8 mouse cellular contexts compared by ENCODE assay signal in the genomic region with DNA sequence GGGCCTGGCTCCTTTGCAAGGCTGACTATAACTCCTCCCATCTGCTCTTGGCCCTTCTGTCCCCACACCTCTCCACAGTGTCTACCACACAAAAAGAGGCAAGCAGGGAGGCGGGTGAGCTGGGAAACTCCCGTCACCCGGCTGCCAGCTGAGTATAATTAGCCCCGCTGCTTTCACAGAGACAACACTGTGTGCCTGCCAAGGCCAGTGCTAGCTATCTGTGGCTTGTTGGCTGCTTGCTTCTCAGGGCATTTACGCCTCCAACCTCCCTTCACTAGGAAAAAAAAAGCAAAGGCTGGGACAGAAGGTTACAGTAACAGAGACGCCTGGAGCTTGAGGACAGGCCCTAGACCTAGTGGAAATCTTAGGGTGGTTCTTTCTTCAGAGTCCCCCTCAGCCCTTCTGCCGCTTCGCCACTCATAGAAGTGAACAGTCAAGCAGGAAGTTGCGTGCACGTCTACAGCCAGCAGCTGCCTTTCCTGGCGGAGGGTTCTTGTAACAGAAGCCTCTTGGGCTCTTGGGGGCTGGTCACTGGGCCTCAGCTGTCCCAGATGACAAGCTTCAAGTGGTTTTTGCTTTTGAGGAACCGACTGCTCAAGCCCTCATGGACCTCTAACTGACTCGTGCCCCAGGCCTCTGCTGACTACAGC. TPM values are rescaled to one million over a fixed set of nuclear protein-coding genes. Genes with fewer than 3 reads are reported as not detected.
A peak's percentile ranks its signal among the peaks of the same experiment; 100 is the strongest.
DNase-seq lines count a peak whose midpoint lies in the region; ATAC-seq and TF ChIP-seq lines count a peak whose summit lies in the region.

No protein-coding gene starts in this region.

- peak overlapping the region; percentile 14; the same call in 1 of the 2 replicates for H3K9ac ChIP-seq in ES-E14 (ENCODE audit: insufficient read depth, low read depth, low read length, poor library complexity, severe bottlenecking)
- H3K9ac ChIP-seq in hindbrain, embryonic 13.5 days: peak overlapping the region; percentile 31; the same call in 1 of the 2 replicates

- in situ Hi-C loops in ES-E14 (cut with MboI; ENCODE audit: low sequenced_read_pairs in 2 of 2, unreplicated experiment in 2 of 2): no loop called here

- peak; percentile 91 for ATAC-seq in hindbrain, embryonic 13.5 days (ENCODE audit: low FRiP score)

- H3K4me2 ChIP-seq in hindbrain, embryonic 13.5 days: 0 out of 2 replicates have a peak overlapping the region, but pooled peaks have one; percentile 1

- DNase-seq in ES-E14 (ENCODE audit: low read depth, low spot score): no peak
- DNase-seq in cerebellum, postnatal 10 days: peak; percentile 84 to 91
- DNase-seq in frontal cortex, postnatal 25 days (ENCODE audit: low spot score in 2 of 2): peak; percentile 65 to 72
- peak; percentile 49 to 51 for DNase-seq in layer of hippocampus, postnatal 25 days (ENCODE audit: extremely low spot score in 1 of 2, low spot score in 1 of 2)
- peak; percentile 90 for DNase-seq in lung, postnatal 10 days
- DNase-seq in ovary, postnatal 14 days (ENCODE audit: low spot score): peak; percentile 63
- peak; percentile 69 to 70 for DNase-seq in thymus, postnatal 10 days (ENCODE audit: low spot score in 2 of 2)

- no peaks in the 10 kb centered on the region for H3K9me3 ChIP-seq in ES-E14 (ENCODE audit: control insufficient read depth, insufficient read depth, low read depth, low read length)
- H3K9me3 ChIP-seq in hindbrain, embryonic 13.5 days: no peaks in the 10 kb centered on the region

- H3K27me3 ChIP-seq in hindbrain, embryonic 13.5 days: no peaks in the 10 kb centered on the region

- no peaks in the 10 kb centered on the region for H3K36me3 ChIP-seq in ES-E14 (ENCODE audit: control insufficient read depth, insufficient read depth, low read length, poor library complexity, severe bottlenecking)
- H3K36me3 ChIP-seq in hindbrain, embryonic 13.5 days: no peaks in the 10 kb centered on the region

- H3K27ac ChIP-seq in ES-E14 (ENCODE audit: insufficient read depth, low read depth, low read length, poor library complexity, severe bottlenecking): no peak overlapping the region
- H3K27ac ChIP-seq in hindbrain, embryonic 13.5 days: peak overlapping the region; percentile 88

- WGBS in hindbrain, embryonic 13.5 days: 24% methylated on average over 13 of the region's 13 CpGs

- peak overlapping the region in 1 of 2 experiments; percentile 46; a peak in 2 of 4 replicates for H3K4me3 ChIP-seq in ES-E14 (ENCODE audit: insufficient read depth in 1 of 2, low read depth in 1 of 2, low read length in 2 of 2, poor library complexity in 1 of 2, severe bottlenecking in 1 of 2)
- H3K4me3 ChIP-seq in hindbrain, embryonic 13.5 days: no peak overlapping the region

- peaks cover 9 to 26% of the 10 kb centered on the region in 2 experiments; a peak in 3 of 4 replicates for H3K4me1 ChIP-seq in ES-E14 (ENCODE audit: control insufficient read depth in 2 of 2, insufficient read depth in 2 of 2, low read length in 2 of 2, poor library complexity in 1 of 2)
- H3K4me1 ChIP-seq in hindbrain, embryonic 13.5 days (replicated peaks): peaks cover 32% of the 10 kb centered on the region

TF ChIP-seq in ES-E14, 5 proteins besides CTCF, POLR2A, EP300 and RAD21:
- TF ChIP-seq MAFK (IDR thresholded peaks at IDR 0.05; ENCODE audit: insufficient read depth, low read depth, low read length) (no peak), ZC3H11A (IDR thresholded peaks at IDR 0.05; ENCODE audit: borderline replicate concordance, low read depth, low read length) (no peak), ZNF384 (IDR thresholded peaks at IDR 0.05; ENCODE audit: low read depth, low read length) (no peak), CHD2 (IDR thresholded peaks at IDR 0.05; ENCODE audit: low read depth, low read length) (no peak), HCFC1 (IDR thresholded peaks at IDR 0.05; ENCODE audit: borderline replicate concordance, insufficient read depth, low read length) (no peak)

RNA-seq across cellular contexts. Expression of a gene that starts 45.6 kb away (rescaled TPM):
- 30.6 and 34.7 TPM in 2 replicates for total RNA-seq in ES-E14 (2012; rRNA removed)
- 55.3 and 60.7 TPM in 2 replicates for polyA plus RNA-seq in hindbrain, embryonic 13.5 days (2015; fragmentation: Nextera tagmentation; extraction: Ambion mirVana)
- 10 to 100 TPM; 26.8 to 44.1 TPM for total RNA-seq in layer of hippocampus, postnatal 25 days (2021)
